Mouse (Mus musculus) liver (tissue): ENCODE results near the gene Aldh16a1.
"Not testable (repeated sequence)": the region's sequence is repeated elsewhere in the genome, so short reads cannot be mapped to it uniquely, and the experiment has no call there.

Experiments used
- DNase-seq: peaks from one replicate; pipeline ENCODE4 v3.0.0-alpha.2; 2020; ENCODE audit warnings: mixed read lengths

The Aldh16a1 gene

GRCm38 (mm10) chr7:45131850-45132249 is 22.5 kb downstream of the Aldh16a1 start:
- no peak for DNase-seq

- no peak for DNase-seq
Observed at GRCm38 (mm10) chr7:45129776-45130512, 24.4 kb downstream of the Aldh16a1 start.

- peak; percentile 56 for DNase-seq
Observed at GRCm38 (mm10) chr7:45129318-45129717, 25.1 kb downstream of the Aldh16a1 start.

GRCm38 (mm10) chr7:45128624-45129246 is 25.6 kb downstream of the Aldh16a1 start, which contains the start of gene Rpl13a:
Rpl13a (minus strand) TSS chr7:45128761.
- DNase-seq, result peak; percentile 97

GRCm38 (mm10) chr7:45127700-45128224 is 26.6 kb downstream of the Aldh16a1 start:
- no peak for DNase-seq

GRCm38 (mm10) chr7:45126844-45127699 is 27.3 kb downstream of the Aldh16a1 start:
- DNase-seq, result no peak

- no peak for DNase-seq
Observed at GRCm38 (mm10) chr7:45126147-45126843, 28.1 kb downstream of the Aldh16a1 start.

- not testable (repeated sequence) for DNase-seq
Observed at GRCm38 (mm10) chr7:45125649-45126048, 28.7 kb downstream of the Aldh16a1 start.

GRCm38 (mm10) chr7:45125144-45125600 is 29.2 kb downstream of the Aldh16a1 start:
- DNase-seq, result peak; percentile 64

- peak; percentile 99 for DNase-seq
Observed at GRCm38 (mm10) chr7:45124224-45125143, 29.9 kb downstream of the Aldh16a1 start, which contains the start of gene Rps11. Rps11 (minus strand) TSS chr7:45124439.

- peak; percentile 54 for DNase-seq
Observed at GRCm38 (mm10) chr7:45123186-45123570, 31.2 kb downstream of the Aldh16a1 start.

GRCm38 (mm10) chr7:45122561-45123185 is 31.7 kb downstream of the Aldh16a1 start:
- no peak for DNase-seq

GRCm38 (mm10) chr7:45121966-45122365 is 32.4 kb downstream of the Aldh16a1 start:
- no peak for DNase-seq

GRCm38 (mm10) chr7:45121404-45121803 is 33.0 kb downstream of the Aldh16a1 start:
- peak; percentile 44 for DNase-seq

- no peak for DNase-seq
Observed at GRCm38 (mm10) chr7:45119780-45120709, 34.3 kb downstream of the Aldh16a1 start.

- DNase-seq, result no peak
Observed at GRCm38 (mm10) chr7:45118336-45118735, 36.0 kb downstream of the Aldh16a1 start.

GRCm38 (mm10) chr7:45117566-45117965 is 36.8 kb downstream of the Aldh16a1 start:
- DNase-seq, result no peak

- DNase-seq, result no peak
Observed at GRCm38 (mm10) chr7:45113476-45113875, 40.9 kb downstream of the Aldh16a1 start.

- DNase-seq, result no peak
Observed at GRCm38 (mm10) chr7:45112529-45112928, 41.9 kb downstream of the Aldh16a1 start.
